Comparison of ENCODE assay signal across 18 mouse cellular contexts in the genomic region with DNA sequence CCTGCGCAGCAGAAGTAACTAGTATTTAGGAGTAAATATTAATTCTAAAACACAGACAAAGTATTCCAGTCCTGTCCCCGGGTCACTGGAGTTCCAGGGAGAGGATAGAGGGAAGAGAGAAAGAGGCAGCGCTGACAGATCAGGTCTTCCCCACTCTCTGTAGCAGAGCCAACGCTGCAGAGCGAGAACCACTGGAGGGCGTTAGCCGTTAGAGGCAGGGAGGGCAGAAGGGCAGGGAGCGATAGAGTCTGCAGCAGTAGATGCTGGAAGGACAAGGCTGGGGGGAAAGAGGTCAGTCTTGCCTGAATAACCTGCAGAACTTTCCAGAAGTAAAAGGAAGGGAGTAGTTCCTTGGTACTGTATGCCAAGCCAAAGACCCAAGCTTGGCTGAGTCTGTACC.
DNase-seq lines count a peak whose midpoint lies in the region; ATAC-seq and TF ChIP-seq lines count a peak whose summit lies in the region.
"Had no signal": no experiment of that assay in that cellular context is flagged by ENCODE, and none has a peak within 500 bp of the region (broad histone marks: within the 10 kb centered on the region; RNA-seq: fewer than 3 reads in every experiment).

No protein-coding gene starts in this region.

- 56% methylated on average over 8 of the region's 8 CpGs for WGBS in heart, postnatal 0 days
- WGBS in liver, embryonic 14.5 days (ENCODE audit: insufficient replicate concordance), result 42% methylated on average over 8 of the region's 8 CpGs

- ATAC-seq in heart, postnatal 0 days (ENCODE audit: insufficient read depth, low read depth), result no peak
- no peak for ATAC-seq in liver, embryonic 14.5 days (ENCODE audit: insufficient read depth)

- no peaks in the 10 kb centered on the region for H3K9me3 ChIP-seq in heart, postnatal 0 days (replicated peaks; ENCODE audit: control insufficient read depth, low read length)
- H3K9me3 ChIP-seq in liver, embryonic 14.5 days (ENCODE audit: control insufficient read depth, low read length), result no peaks in the 10 kb centered on the region
- H3K9me3 ChIP-seq: embryonic facial prominence, embryonic 12.5 days; G1E; hindbrain, embryonic 13.5 days; liver, embryonic 13.5 days had no signal

- H3K36me3 ChIP-seq in heart, postnatal 0 days (replicated peaks; ENCODE audit: control insufficient read depth, insufficient read depth, low read length), result no peaks in the 10 kb centered on the region
- H3K36me3 ChIP-seq in liver, embryonic 14.5 days (replicated peaks; ENCODE audit: control insufficient read depth, insufficient read depth, low read depth), result no peaks in the 10 kb centered on the region
- H3K36me3 ChIP-seq: embryonic facial prominence, embryonic 12.5 days; G1E; hindbrain, embryonic 13.5 days; liver, embryonic 13.5 days had no signal

- H3K27me3 ChIP-seq in heart, postnatal 0 days (ENCODE audit: control insufficient read depth, insufficient read depth, low read length), result no peaks in the 10 kb centered on the region
- no peaks in the 10 kb centered on the region for H3K27me3 ChIP-seq in liver, embryonic 14.5 days (ENCODE audit: control insufficient read depth, insufficient read depth, low read length)
- H3K27me3 ChIP-seq: embryonic facial prominence, embryonic 12.5 days; hindbrain, embryonic 13.5 days had no signal

- H3K4me3 ChIP-seq in heart, postnatal 0 days (ENCODE audit: low read depth, low read length), result no peak overlapping the region
- no peak overlapping the region for H3K4me3 ChIP-seq in liver, embryonic 14.5 days (ENCODE audit: insufficient read depth in 1 of 2, low read depth in 2 of 2, low read length in 2 of 2)
- H3K4me3 ChIP-seq in left cerebral cortex, adult 2 months, result no peak overlapping the region
- H3K4me3 ChIP-seq: embryonic facial prominence, embryonic 12.5 days; gastrocnemius, adult 2 months; hindbrain, embryonic 13.5 days; liver, embryonic 13.5 days had no signal

- peaks cover 31% of the 10 kb centered on the region for H3K4me1 ChIP-seq in heart, postnatal 0 days (ENCODE audit: control insufficient read depth, insufficient read depth)
- 0 out of 4 replicates have a peak, but pooled peaks cover 0 to 1% of the 10 kb centered on the region in 2 experiments for H3K4me1 ChIP-seq in liver, embryonic 14.5 days (replicated peaks; ENCODE audit: control insufficient read depth in 2 of 2, insufficient read depth in 2 of 2, low read length in 1 of 2)
- H3K4me1 ChIP-seq: liver, embryonic 13.5 days had no signal

- TF ChIP-seq CTCF in heart, postnatal 0 days (IDR thresholded peaks at IDR 0.05; ENCODE audit: low read depth), result peak; percentile 6; the same call in 1 of the 2 replicates
- TF ChIP-seq CTCF in liver, embryonic 14.5 days (IDR thresholded peaks at IDR 0.05; ENCODE audit: low read depth), result peak; percentile 37; the same call in 1 of the 2 replicates
- no peak for TF ChIP-seq CTCF in left cerebral cortex, adult 2 months (IDR thresholded peaks at IDR 0.05)

- no peak overlapping the region for H3K4me2 ChIP-seq in heart, postnatal 0 days (ENCODE audit: low read depth, low read length)
- no peak overlapping the region for H3K4me2 ChIP-seq in liver, embryonic 14.5 days (ENCODE audit: low read depth)
- H3K4me2 ChIP-seq: embryonic facial prominence, embryonic 12.5 days; hindbrain, embryonic 13.5 days; liver, embryonic 13.5 days had no signal

- no peak overlapping the region for H3K9ac ChIP-seq in heart, postnatal 0 days (replicated peaks; ENCODE audit: low read depth, low read length)
- H3K9ac ChIP-seq in liver, embryonic 14.5 days (replicated peaks), result no peak overlapping the region
- H3K9ac ChIP-seq: embryonic facial prominence, embryonic 12.5 days; hindbrain, embryonic 13.5 days; liver, embryonic 13.5 days had no signal

- H3K27ac ChIP-seq in heart, postnatal 0 days (ENCODE audit: low read depth), result no peak overlapping the region
- no peak overlapping the region for H3K27ac ChIP-seq in liver, embryonic 14.5 days
- no peak overlapping the region for H3K27ac ChIP-seq in left cerebral cortex, adult 2 months
- H3K27ac ChIP-seq: embryonic facial prominence, embryonic 12.5 days; hindbrain, embryonic 13.5 days; liver, embryonic 13.5 days had no signal

- intact Hi-C loops in left cerebral cortex, adult 2 months (cut with DNase I), result no loop called here

- no peak for DNase-seq in heart, postnatal 0 days (ENCODE audit: low spot score)
- no peak for DNase-seq in heart, adult 11 months
- peak; percentile 9 for DNase-seq in 3T3-L1 (ENCODE audit: low read depth, low spot score)
- DNase-seq in R1 (ENCODE audit: low read depth, low spot score), result peak; percentile 22
- DNase-seq in liver, embryonic 14.5 days (ENCODE audit: low read depth in 3 of 3, low spot score in 3 of 3), result no peak
- no peak for DNase-seq in left cerebral cortex, adult 2 months (ENCODE audit: extremely low spot score in 1 of 2, low spot score in 2 of 2)
- DNase-seq in ovary, postnatal 36 days (ENCODE audit: low spot score), result no peak
- DNase-seq: adrenal gland, adult 8-10 months; cerebellum, postnatal 25 days; gastrocnemius, adult 2 months; heart, adult 18-20 months; kidney, postnatal 14 days; liver, embryonic 13.5 days; lung, postnatal 10 days; thymus, postnatal 4 days had no signal

- TF ChIP-seq EP300 in heart, postnatal 0 days (IDR thresholded peaks at IDR 0.05; ENCODE audit: low read depth), result no peak
- TF ChIP-seq EP300 in liver, embryonic 14.5 days (IDR thresholded peaks at IDR 0.05; ENCODE audit: low read depth), result no peak

Comparison
In these comparisons a context has a peak if more than half of its experiments do, and no peak if none do; other contexts are left out.
1. DNase-seq: peak in 3T3-L1 (single experiment) and R1 (single experiment); none in heart, postnatal 0 days (single experiment), heart, adult 11 months (single experiment), liver, embryonic 14.5 days (0 of 3), left cerebral cortex, adult 2 months (0 of 2) and ovary, postnatal 36 days (single experiment).